ENCODE assay signal across 25 mouse cellular contexts in the genomic region with DNA sequence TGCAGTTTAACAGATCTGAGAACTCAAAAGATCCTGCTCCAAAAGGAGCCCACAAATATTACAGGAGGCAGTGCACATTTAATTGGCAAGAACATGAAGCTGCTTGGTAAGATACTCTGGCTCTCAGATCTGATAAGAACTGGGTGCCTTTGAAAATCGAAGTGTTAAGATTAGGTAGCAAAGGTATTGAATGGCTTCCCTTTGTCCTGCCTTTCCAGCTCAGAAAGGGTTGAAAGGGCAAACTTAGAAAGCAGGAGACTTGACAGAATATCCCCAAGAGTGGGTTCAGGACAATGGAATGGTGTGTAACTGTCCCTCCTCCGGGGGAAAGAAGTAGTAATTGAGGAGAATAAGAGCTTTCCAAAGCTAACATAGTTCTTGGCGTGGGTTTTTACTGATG.
"Had no signal": no experiment of that assay in that cellular context is flagged by ENCODE, and none has a peak within 500 bp of the region (broad histone marks: within the 10 kb centered on the region; RNA-seq: fewer than 3 reads in every experiment).

No protein-coding gene starts in this region.

- ATAC-seq: hindbrain, embryonic 16.5 days; inflammation-experienced regulatory T-cells, adult 6 months; intestine, embryonic 15.5 days; intestine, postnatal 0 days; liver, embryonic 12.5 days had no signal

- H3K4me1 ChIP-seq: heart, embryonic 10.5 days; heart, embryonic 12.5 days; hindbrain, embryonic 10.5 days; hindbrain, embryonic 12.5 days; intestine, embryonic 15.5 days; limb, embryonic 13.5 days; limb, embryonic 15.5 days; liver, embryonic 12.5 days had no signal

- DNase-seq: gastrocnemius, adult 2 months; gastrocnemius, postnatal 10 days; gastrocnemius, postnatal 25 days; heart, adult 18-20 months; heart, postnatal 10 days; heart, postnatal 4 days; kidney, adult 18-20 months; kidney, adult 8-10 months; kidney, postnatal 10 days; kidney, postnatal 25 days; kidney, postnatal 4 days had no signal

- H3K27ac ChIP-seq: gastrocnemius, adult 2 months; heart, embryonic 10.5 days; hindbrain, embryonic 10.5 days; hindbrain, embryonic 12.5 days; hindbrain, embryonic 14.5 days; intestine, embryonic 15.5 days; layer of hippocampus, adult 2 months; left cerebral cortex, adult 2 months; limb, embryonic 13.5 days; limb, embryonic 15.5 days; liver, embryonic 12.5 days had no signal

- H3K9ac ChIP-seq: heart, embryonic 12.5 days; hindbrain, embryonic 12.5 days; hindbrain, embryonic 14.5 days; intestine, embryonic 15.5 days; limb, embryonic 13.5 days; limb, embryonic 15.5 days; liver, embryonic 12.5 days had no signal

- H3K4me3 ChIP-seq: gastrocnemius, adult 2 months; heart, embryonic 10.5 days; heart, embryonic 12.5 days; hindbrain, embryonic 10.5 days; hindbrain, embryonic 12.5 days; intestine, embryonic 15.5 days; layer of hippocampus, adult 2 months; left cerebral cortex, adult 2 months; limb, embryonic 13.5 days; limb, embryonic 15.5 days; liver, embryonic 12.5 days had no signal

- H3K9me3 ChIP-seq: heart, embryonic 10.5 days; heart, embryonic 12.5 days; hindbrain, embryonic 10.5 days; hindbrain, embryonic 12.5 days; intestine, embryonic 15.5 days; limb, embryonic 13.5 days; limb, embryonic 15.5 days; liver, embryonic 12.5 days had no signal

- H3K36me3 ChIP-seq: heart, embryonic 10.5 days; heart, embryonic 12.5 days; hindbrain, embryonic 10.5 days; hindbrain, embryonic 12.5 days; intestine, embryonic 15.5 days; limb, embryonic 13.5 days; limb, embryonic 15.5 days; liver, embryonic 12.5 days had no signal

- H3K4me2 ChIP-seq: heart, embryonic 12.5 days; hindbrain, embryonic 12.5 days; hindbrain, embryonic 14.5 days; intestine, embryonic 15.5 days; limb, embryonic 13.5 days; limb, embryonic 15.5 days; liver, embryonic 12.5 days had no signal

- H3K27me3 ChIP-seq: heart, embryonic 12.5 days; hindbrain, embryonic 12.5 days; intestine, embryonic 15.5 days; limb, embryonic 13.5 days; limb, embryonic 15.5 days; liver, embryonic 12.5 days had no signal
